Mouse (Mus musculus): ENCODE measurements around the gene Lsr.
"Not testable (repeated sequence)": the region's sequence is repeated elsewhere in the genome, so short reads cannot be mapped to it uniquely, and the experiment has no call there.

Lsr gene

GRCm38 (mm10) chr7:30959786-30960349 is 13.4 kb downstream of the Lsr start:
- DNase-seq = no peak

DNA sequence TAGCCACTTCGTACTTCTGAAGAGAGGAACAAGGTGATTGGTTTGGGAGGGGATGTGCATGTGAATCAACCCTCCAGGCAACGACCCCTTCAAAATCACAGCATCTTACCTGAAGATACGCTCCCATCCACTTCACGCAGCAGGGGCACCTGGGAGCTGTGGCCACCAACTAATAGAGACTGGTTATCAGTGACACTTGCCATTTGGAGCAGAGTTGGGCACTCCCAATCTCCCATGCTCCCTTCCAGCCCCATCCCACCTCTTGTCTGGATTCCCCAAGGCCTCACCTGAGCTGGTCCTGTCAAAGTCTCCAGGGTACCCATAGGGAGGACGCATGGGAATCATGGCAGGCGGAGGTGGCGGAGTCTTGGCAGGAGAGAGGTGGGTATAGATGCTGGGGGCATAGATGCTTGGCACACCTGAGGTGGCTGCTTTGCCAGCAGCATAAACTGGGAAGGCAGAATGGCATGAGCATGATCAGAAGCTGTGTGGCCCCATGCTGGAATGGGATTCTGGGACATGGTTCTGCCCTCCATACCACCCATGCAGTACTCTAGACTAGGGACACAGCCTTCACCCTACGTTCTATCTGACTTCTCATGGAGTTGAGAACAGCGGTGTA is 14.3 kb downstream of the Lsr start:
- peak in 1 of 2 experiments; percentile 24 for DNase-seq

GRCm38 (mm10) chr7:30958109-30958865 is 15.0 kb downstream of the Lsr start:
- peak in 1 of 2 experiments; percentile 36 for DNase-seq

DNA sequence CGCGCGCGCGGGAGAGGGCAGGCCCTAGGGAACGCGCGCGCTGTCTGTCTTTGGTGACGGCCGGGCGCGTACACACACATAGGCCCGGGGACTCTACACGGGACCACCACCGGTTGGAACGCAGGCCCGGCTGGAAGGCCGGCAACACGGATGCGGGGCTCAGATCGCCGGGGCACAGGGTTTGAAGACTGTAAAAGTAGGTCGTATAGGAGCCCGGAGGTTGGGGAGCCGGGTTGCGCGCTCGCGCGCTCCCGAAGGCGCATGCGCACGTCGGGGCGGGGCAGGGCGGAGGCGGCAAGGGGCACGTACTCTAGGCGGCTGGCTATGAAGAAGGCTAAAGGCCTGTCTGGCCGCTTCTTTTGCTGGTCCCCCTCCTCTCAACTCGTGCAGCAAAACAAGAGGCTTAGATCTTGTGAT is 15.9 kb downstream of the Lsr start:
- peak; percentile 95 to 97 for DNase-seq

DNA sequence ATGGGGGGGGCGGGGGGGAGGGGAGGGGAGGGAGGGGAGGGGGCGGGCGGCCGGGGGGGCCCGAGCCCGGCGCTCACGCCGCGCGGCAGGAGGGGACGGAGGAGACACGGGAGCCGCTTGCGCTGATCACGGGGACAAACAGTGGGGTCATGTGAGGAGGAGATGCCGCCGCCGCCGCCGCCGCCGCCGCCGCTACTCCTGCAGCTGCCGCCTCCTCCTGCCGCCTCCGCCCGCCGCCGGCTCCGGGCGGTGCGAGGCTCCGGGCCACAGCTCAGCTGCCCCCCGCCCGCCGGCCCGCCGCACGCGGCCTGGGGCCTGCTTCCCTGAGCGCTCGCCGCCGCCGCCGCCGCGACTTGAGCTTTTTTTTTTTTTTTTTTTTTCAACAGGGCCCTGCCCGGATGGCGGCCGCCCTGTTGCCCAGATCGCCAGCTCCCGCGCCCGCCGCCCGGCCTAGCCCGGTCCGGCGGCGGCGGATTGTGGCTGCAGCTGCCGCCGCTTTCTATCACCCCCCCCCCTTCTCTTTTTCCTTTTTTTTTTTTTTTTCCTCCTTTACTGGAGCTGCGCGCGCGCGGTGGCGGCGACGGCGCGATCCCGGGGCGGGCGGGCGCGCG is 16.4 kb downstream of the Lsr start, which contains the start of gene Usf2:
Gene Usf2, minus strand, starts transcription at position 48 of the 611 bp plus-strand sequence.
- DNase-seq = peak; percentile 85 to 91

DNA sequence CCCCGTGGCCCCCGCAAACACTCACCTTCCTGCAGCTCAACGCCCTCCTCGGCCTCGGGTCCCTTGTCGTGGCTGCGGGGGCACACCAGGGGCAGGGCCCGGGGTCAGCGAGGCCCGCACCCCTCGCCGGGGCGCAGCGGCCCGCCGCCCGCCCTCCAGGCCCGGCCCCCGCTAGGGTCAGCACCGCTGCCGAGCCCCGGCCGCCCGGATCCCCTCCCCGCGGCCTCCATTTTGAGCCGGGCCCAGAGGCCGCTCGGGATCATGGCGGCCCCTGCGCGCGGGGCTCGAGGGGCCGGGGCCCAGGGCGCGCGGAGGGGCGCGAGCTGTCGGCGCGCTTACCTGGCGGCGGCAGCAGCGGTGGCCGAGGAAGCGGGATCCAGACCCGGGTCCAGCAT is 16.9 kb downstream of the Lsr start:
- DNase-seq = peak in 1 of 2 experiments; percentile 76

GRCm38 (mm10) chr7:30955584-30956356 is 17.5 kb downstream of the Lsr start:
- peak; percentile 96 to 97 for DNase-seq

GRCm38 (mm10) chr7:30954971-30955520 is 18.2 kb downstream of the Lsr start:
- DNase-seq = peak in 1 of 2 experiments; percentile 20

DNA sequence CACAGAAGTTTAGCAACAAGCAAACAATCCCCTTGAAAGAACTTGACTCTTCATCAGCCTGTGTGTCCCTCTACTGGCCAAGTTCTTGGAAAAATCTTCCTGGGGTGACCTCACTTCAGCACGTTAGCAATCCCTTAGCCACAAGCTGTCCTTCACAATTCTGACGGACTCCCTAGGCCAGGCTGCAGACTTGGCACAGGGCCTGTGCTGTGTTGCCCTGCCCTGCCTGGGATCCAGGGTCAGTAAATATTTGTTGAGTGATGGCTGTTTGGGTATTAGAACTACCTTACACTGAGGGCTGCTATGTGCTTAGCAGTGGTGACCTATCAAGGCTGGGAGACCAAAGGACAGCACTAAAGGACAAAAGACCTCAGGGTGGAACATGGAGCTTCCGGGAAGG is 19.2 kb downstream of the Lsr start:
- DNase-seq = peak in 1 of 2 experiments; percentile 24

- no peak for DNase-seq
Observed at GRCm38 (mm10) chr7:30953459-30953858, 19.8 kb downstream of the Lsr start.

DNA sequence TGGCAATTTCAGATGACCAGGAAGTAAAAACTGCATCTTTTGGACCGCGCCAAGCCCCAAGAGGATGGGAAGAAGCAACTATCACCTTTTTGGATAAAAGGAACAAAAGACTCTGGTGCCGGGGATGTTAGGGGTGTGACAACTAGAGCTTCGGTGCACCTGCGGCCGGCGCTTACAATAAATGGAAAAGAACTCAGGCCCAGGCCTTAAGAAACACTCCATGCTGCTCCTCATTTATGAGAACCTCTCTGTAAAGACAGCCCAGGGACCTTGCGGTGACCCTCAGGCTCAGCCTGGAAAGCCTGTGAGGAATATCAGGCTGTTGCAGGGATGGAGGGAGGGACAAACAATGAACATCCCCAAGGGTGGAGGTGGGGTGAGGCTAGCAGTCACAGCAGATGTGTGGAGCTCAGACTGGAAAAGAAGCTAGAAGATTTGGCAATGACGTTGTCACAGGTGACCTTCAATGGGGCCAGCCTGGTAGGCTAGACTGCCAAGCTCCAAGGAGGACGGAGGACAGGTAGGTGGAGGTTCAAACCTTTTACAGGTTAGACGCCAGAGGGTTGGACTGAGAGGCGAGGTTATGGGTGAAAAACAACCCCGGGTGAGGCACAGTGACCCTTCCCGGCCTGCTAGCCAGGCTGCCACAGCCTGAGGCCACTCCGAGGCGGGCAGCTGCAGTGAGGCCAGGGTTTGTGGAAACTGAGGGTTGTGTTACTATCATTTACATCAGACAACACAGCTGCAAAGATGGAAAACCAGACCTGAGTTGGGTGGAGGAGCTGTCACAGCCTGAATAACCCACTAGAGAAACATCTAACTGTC is 20.6 kb downstream of the Lsr start:
- no peak for DNase-seq

GRCm38 (mm10) chr7:30949902-30950301 is 23.4 kb downstream of the Lsr start:
- not testable (repeated sequence) for DNase-seq

DNA sequence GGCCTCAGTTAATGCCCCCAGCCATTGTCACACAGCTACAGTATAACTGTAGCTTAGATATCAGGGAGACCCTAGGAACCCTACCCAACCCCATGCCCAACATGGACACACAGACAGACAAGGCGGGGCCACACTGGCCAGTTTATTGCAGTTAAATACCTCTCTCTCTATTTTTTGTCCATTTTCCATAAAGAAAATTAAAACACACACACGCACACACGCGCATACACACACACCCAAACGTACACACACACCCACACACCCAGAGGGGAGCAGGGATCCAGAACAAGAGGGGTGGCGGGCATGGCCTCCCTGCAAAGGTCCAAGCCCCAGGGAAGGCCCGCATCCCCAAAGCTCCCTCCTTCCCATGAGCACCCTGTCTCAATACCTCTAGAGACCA is 27.4 kb downstream of the Lsr start:
- no peak for DNase-seq

- not testable (repeated sequence) for DNase-seq
Observed at GRCm38 (mm10) chr7:30945466-30945865, 27.8 kb downstream of the Lsr start.

GRCm38 (mm10) chr7:30944706-30945105 is 28.6 kb downstream of the Lsr start:
- not testable (repeated sequence) for DNase-seq

- DNase-seq = no peak
Observed at GRCm38 (mm10) chr7:30943909-30944635, 29.2 kb downstream of the Lsr start, which contains the start of gene Hamp. Hamp (minus strand) TSS chr7:30944032.

DNA sequence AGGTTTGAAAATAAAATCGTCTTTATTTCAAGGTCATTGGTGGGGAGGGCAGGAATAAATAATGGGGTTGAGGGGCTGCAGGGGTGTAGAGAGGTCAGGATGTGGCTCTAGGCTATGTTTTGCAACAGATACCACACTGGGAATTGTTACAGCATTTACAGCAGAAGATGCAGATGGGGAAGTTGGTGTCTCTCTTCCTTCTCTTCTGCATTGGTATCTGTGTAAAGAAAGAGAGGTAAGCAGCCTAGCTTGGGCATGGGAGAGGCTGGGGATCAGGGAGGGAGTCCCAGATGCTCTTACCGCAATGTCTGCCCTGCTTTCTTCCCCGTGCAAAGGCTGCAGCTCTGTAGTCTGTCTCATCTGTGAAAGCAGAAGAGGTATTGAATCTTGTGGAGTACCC is 30.9 kb downstream of the Lsr start:
- DNase-seq = not testable (repeated sequence)

DNA sequence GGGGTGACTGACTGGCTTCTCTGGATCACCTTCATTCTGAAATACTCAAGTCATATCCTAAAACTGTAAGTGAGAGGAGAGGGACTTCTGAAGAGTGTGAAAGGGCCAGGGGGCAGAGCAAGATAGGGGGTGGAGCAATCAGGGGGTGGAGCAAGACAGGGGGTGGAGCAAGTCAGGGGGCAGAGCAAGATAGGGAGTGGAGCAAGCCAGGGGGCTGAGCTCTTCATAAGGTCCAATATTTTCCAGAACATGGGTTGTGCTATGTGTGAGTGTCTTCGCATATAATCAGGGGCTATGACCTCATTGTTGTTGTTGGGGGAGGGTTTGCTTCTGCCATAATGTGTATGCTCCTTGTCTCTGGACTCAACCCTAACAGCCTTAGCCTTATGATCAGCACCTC is 33.2 kb downstream of the Lsr start:
- DNase-seq = not testable (repeated sequence)

- DNase-seq = not testable (repeated sequence)
Observed at GRCm38 (mm10) chr7:30935422-30936099, 37.7 kb downstream of the Lsr start.

GRCm38 (mm10) chr7:30924581-30924980 is 48.7 kb downstream of the Lsr start, which contains the start of gene Hamp2:
Hamp2 (minus strand) TSS chr7:30924681.
- DNase-seq = not testable (repeated sequence)

Measured in cerebellum, postnatal 25 days (tissue).